Mouse (Mus musculus) CD4-positive, CD25-positive, alpha-beta regulatory T cell, adult 2 months (primary cell): Measurements from ENCODE around the gene 4932415D10Rik.

Source experiments
- DNase-seq: peaks from one replicate; pipeline ENCODE4 v3.0.0-alpha.2; 2012; ENCODE audit warnings: low read depth, low spot score

Gene 4932415D10Rik

GRCm38 (mm10) chr10:82316482-82316881 is at the start of gene 4932415D10Rik:
Gene 4932415D10Rik, minus strand, starts transcription at chr10:82316582.
- no peak for DNase-seq

DNA sequence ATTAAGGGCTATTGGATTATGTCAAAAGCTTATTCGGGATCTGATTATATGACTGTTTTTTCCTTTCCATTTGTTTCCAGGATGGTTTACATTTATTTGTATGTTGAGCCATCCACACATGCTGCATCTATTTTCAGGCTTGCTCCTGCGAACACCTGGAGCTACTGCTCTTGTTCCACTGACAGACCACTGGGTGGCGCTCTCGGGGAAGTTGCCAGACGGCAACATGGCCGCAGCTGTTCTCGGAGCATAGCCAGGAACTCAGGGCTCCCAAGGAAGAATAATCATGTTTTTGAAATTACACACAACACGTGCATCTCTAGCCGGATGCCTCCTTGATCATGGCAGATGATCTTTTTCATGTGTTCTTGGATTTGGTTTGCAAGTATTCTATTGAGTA is 45.5 kb upstream of the 4932415D10Rik start:
- DNase-seq = peak; percentile 11

DNA sequence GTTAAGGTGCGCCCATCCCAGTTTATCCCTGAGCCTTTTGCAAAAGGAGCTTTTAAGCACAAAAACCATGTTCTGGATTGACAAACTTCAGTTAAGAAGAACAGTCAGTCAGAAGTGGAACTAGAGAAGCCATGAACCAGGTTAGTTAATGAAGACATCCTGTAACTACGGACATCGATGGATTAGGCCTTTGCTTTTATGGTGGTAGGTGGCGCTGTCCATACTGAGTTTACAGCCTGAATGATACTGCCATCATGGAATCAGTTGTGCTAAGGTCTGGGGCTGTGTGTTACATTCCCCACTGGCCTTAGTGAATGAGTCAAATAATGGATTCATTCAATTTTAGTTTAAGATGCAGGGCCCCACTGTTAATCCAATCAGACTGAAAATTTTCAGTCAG is 39.0 kb upstream of the 4932415D10Rik start:
- peak; percentile 5 for DNase-seq

GRCm38 (mm10) chr10:82354083-82355010 is 38.0 kb upstream of the 4932415D10Rik start, which contains the start of gene Gm4924:
Gene Gm4924, plus strand, starts transcription at chr10:82354255.
- DNase-seq = peak; percentile 93

- DNase-seq = no peak
Observed at GRCm38 (mm10) chr10:82329826-82330225, 13.4 kb upstream of the 4932415D10Rik start.

DNA sequence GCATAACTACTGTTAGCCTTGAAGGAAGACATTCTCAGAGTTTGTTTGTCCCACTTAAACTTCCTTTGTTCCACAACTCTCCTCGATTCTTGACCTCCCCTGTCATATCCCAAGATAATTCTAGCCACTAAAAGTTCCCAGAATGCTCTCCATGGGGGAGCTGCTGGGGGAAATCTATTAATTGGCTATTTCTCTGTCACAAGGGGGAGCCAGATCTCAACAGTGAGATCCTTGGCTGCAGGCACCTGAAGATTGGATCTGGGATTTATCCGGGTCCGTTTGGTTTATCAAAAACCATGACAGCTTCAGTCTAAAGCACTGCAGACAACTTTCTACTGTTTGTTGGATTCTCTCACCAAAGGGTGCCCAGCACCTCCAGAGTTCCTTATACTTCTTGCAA is 3.8 kb upstream of the 4932415D10Rik start:
- DNase-seq = no peak

DNA sequence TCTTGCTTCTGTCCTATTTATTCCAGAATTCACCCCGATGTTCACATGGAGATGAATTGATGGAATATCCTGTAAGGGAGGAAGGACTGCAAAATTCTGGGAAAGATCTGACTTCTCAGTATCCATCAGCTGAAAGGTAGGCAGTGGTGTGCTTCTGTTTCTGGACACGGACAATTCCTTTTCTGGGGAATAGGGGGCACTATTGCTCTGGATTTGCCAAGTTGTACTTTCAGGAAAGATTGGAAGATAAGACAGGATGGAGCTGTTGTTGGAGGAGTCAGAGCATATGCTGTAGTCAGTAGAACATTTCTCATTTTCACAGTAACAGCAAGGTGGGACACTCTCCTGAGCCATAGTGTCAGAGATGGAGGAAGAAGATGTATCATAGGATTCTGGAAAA is 19.9 kb downstream of the 4932415D10Rik start:
- no peak for DNase-seq

- DNase-seq = no peak
Observed at GRCm38 (mm10) chr10:82257331-82257730, 59.1 kb downstream of the 4932415D10Rik start.

DNA sequence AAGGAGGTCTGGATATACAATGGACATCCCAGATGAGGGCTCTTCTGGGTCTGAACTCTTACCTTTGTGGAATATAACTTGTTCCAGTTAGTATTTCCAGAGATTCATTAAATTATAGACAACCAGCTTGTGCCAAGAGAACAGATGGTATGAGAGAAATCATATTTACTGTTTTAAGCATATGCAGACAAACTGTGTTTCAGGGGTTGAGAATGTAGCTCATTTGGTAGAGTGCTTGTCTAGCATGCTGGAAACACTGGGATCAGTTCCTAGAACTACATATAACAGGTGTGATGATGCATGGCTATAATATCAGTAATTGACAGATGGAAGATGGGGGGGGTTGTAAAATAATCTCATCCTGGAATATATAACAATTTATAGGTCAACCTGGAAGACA is 71.4 kb downstream of the 4932415D10Rik start:
- no peak for DNase-seq

GRCm38 (mm10) chr10:82241401-82241788 is 75.0 kb downstream of the 4932415D10Rik start:
- DNase-seq = no peak

DNA sequence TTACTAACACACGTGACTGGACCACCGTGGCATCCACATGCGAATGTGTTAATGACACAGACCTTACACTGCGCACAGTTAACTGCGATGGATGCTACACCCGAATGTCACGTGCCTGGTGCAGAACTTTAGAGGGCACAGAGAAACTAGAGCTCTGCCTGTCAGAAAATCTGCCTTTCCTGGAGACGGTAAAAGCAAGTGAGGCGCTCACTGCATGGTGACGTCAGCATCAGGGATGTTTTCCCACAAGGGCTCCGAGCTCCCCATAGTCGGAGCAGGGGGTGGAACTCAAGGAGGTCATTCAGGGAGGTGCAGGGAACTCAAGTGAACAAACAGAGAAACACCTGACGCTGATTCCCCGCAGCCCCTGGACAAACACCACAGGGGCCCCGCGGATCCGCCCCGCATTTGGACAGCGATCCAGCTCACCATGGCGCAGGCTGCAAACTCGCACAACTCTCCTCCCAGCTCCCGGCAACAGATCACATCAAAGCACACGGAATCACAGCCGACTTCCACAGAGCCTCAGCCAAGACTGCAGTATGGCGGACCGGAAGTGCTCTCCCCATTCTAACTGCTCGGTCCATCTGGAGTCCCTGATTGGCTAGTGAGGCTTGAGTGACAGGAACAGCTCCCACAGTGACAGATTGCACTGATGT is 75.5 kb downstream of the 4932415D10Rik start, which contains the start of gene Zfp938:
TSS of gene Zfp938 (minus strand) at position 539 of the 659 bp plus-strand sequence.
- DNase-seq = peak; percentile 90
